ENCODE assay signal across 22 mouse cellular contexts in genomic region chr10:98701285-98701684, GRCm38 (mm10).
DNase-seq lines count a peak whose midpoint lies in the region; TF ChIP-seq lines count a peak whose summit lies in the region.
"Had no signal": no experiment of that assay in that cellular context is flagged by ENCODE, and none has a peak within 500 bp of the region (broad histone marks: within the 10 kb centered on the region; RNA-seq: fewer than 3 reads in every experiment).

No protein-coding gene starts in this region.

- H3K36me3 ChIP-seq in kidney, adult 2 months (ENCODE audit: control insufficient read depth, insufficient read depth, low read length), result no peaks in the 10 kb centered on the region
- H3K36me3 ChIP-seq: forebrain, embryonic 12.5 days; hindbrain, embryonic 10.5 days; liver, embryonic 12.5 days; neural tube, embryonic 12.5 days had no signal

- H3K27ac ChIP-seq in kidney, adult 2 months (ENCODE audit: insufficient read depth, low read depth, low read length), result no peak overlapping the region
- H3K27ac ChIP-seq: forebrain, embryonic 12.5 days; hindbrain, embryonic 10.5 days; liver, embryonic 12.5 days; neural tube, embryonic 12.5 days had no signal

- H3K4me1 ChIP-seq in kidney, adult 2 months (ENCODE audit: control insufficient read depth, insufficient read depth, low read length), result no peaks in the 10 kb centered on the region
- H3K4me1 ChIP-seq: forebrain, embryonic 12.5 days; hindbrain, embryonic 10.5 days; liver, embryonic 12.5 days; neural tube, embryonic 12.5 days had no signal

- TF ChIP-seq POLR2A in kidney, adult 2 months (IDR thresholded peaks at IDR 0.05; ENCODE audit: low read depth, low read length), result no peak

- no peaks in the 10 kb centered on the region for H3K27me3 ChIP-seq in kidney, adult 2 months (replicated peaks; ENCODE audit: control insufficient read depth, insufficient read depth, low read length)
- H3K27me3 ChIP-seq: forebrain, embryonic 12.5 days; liver, embryonic 12.5 days; neural tube, embryonic 12.5 days had no signal

- H3K4me3 ChIP-seq in kidney, adult 2 months (ENCODE audit: insufficient read depth, low read depth, low read length), result no peak overlapping the region
- H3K4me3 ChIP-seq: forebrain, embryonic 12.5 days; hindbrain, embryonic 10.5 days; liver, embryonic 12.5 days; neural tube, embryonic 12.5 days had no signal

- peak; percentile 16 for DNase-seq in kidney, adult 2 months
- DNase-seq in kidney, adult 9 months, result no peak
- DNase-seq in left cerebral cortex, postnatal 14 days (ENCODE audit: low spot score in 2 of 2), result peak; percentile 6 to 11
- DNase-seq in left cerebral cortex, adult 18-20 months (ENCODE audit: low spot score in 2 of 2), result no peak
- DNase-seq in adipocyte (ENCODE audit: low spot score), result peak; percentile 5
- DNase-seq in layer of hippocampus, adult 8-10 months (ENCODE audit: low spot score in 2 of 2), result peak; percentile 16 to 21
- no peak for DNase-seq in heart, postnatal 25 days (ENCODE audit: low spot score)
- DNase-seq: adrenal gland, postnatal 36 days; B cell, adult 2 months; cerebellum, adult 18-20 months; cerebellum, postnatal 25 days; embryo, embryonic 11 days; gastrocnemius, postnatal 25 days; kidney, adult 11 months; kidney, postnatal 36 days; lung, adult 2 months; lung, postnatal 4 days; thymus, postnatal 4 days had no signal

- WGBS in kidney, adult 2 months, result 54% methylated on average over 3 of the region's 3 CpGs

- no peak for TF ChIP-seq CTCF in kidney, adult 2 months (conservative IDR thresholded peaks at IDR 0.05; ENCODE audit: insufficient read depth, insufficient read length, low read depth, low read length)

- intact Hi-C loops in left cerebral cortex, postnatal 14 days (cut with DNase I), result no loop called here
- intact Hi-C loops in heart, postnatal 25 days (cut with DNase I), result no loop called here

Comparison
In these comparisons a context has a peak if more than half of its experiments do, and no peak if none do; other contexts are left out.
1. DNase-seq: peak in kidney, adult 2 months (single experiment), left cerebral cortex, postnatal 14 days (2 of 2), adipocyte (single experiment) and layer of hippocampus, adult 8-10 months (2 of 2); none in kidney, adult 9 months (single experiment), left cerebral cortex, adult 18-20 months (0 of 2) and heart, postnatal 25 days (single experiment).